Comparison of ENCODE assay signal across 8 mouse cellular contexts in the genomic region with DNA sequence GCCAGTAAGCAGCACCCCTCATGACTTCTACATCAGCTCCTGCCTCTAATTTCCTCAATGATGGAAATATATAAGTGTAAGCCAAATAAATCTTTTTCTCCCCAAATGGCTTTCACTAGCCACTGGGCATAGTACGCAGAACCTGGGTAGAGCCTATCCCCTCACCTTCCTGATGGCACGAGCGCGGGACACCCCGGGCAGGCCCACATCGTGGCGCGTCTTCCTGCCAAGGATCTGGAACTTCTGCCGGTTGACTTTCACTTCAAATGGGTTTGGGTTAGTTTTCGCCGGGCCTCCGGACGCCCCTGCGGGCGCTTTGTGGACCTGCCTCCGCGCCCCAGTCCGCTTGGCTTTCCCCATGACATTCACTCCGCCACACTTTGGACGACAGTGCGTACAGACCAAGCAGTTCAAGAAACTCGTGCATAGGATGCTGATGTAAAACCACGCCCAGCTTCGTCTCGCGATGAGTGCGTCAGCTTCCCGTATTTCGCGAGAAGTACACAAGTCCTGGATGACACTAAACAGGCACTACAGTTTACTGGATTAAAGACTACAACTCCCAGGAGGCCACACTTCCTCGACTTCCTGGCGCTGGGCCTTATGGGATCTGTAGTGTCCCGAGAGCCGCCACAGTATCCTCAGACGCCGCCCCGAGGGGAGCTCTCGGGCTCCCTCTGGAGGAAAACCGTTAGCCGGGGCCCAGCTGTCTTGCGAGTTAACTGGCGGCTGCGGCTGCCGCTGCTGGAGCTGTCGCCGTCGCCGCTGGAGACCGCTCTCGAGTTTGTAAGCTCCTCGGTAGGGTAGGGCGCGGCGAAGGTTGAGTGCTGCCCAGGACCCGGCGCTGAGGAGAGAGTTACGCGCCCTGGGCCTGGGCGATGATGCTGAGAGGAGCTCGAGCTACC. TPM values are rescaled to one million over a fixed set of nuclear protein-coding genes. Genes with fewer than 3 reads are reported as not detected.
DNase-seq lines count a peak whose midpoint lies in the region; ATAC-seq lines count a peak whose summit lies in the region.

A gene (minus strand): TSS at position 463 of the 905 bp plus-strand sequence.
A gene (plus strand): TSS at position 694 of the 905 bp plus-strand sequence.

- peak within 1 kb of the TSS; percentile 67 for H3K4me3 ChIP-seq in hindbrain, embryonic 12.5 days

- ATAC-seq in hindbrain, embryonic 12.5 days (ENCODE audit: low FRiP score) = peak; percentile 100

- H3K4me1 ChIP-seq in hindbrain, embryonic 12.5 days = peaks cover 12% of the 10 kb centered on the region

- DNase-seq in NIH3T3 (ENCODE audit: low read depth) = peak; percentile 100
- peak; percentile 100 for DNase-seq in cerebellum, postnatal 10 days
- DNase-seq in frontal cortex, postnatal 10 days (ENCODE audit: low spot score in 2 of 2) = peak; percentile 98 to 99
- peak; percentile 99 to 100 for DNase-seq in layer of hippocampus, postnatal 14 days (ENCODE audit: low spot score in 2 of 2)
- DNase-seq in lung, postnatal 14 days = peak; percentile 99
- DNase-seq in retina, adult 2 months (ENCODE audit: low read depth, low spot score) = peak; percentile 98
- DNase-seq in thymus, postnatal 36 days = peak; percentile 98 to 99

- H3K9me3 ChIP-seq in hindbrain, embryonic 12.5 days (replicated peaks) = no peaks in the 10 kb centered on the region

- no peaks in the 10 kb centered on the region for H3K27me3 ChIP-seq in hindbrain, embryonic 12.5 days

- WGBS in hindbrain, embryonic 12.5 days = under 1% methylated on average over 60 of the region's 60 CpGs

- H3K9ac ChIP-seq in hindbrain, embryonic 12.5 days = peak within 1 kb of the TSS; percentile 67

- peak within 1 kb of the TSS; percentile 75 for H3K27ac ChIP-seq in hindbrain, embryonic 12.5 days

- peak within 1 kb of the TSS; percentile 76 for H3K4me2 ChIP-seq in hindbrain, embryonic 12.5 days (replicated peaks)

- H3K36me3 ChIP-seq in hindbrain, embryonic 12.5 days = peaks cover 18% of the 10 kb centered on the region

RNA-seq across cellular contexts. Expression of the first gene that starts in this region (rescaled TPM):
- 25.1 and 26.0 TPM in 2 replicates for polyA plus RNA-seq in hindbrain, embryonic 12.5 days (2016; fragmentation: Nextera tagmentation; extraction: Ambion mirVana)
- total RNA-seq in layer of hippocampus, postnatal 14 days (2021) = 10 to 100 TPM; 13.8 to 15.4 TPM

RNA-seq across cellular contexts. Expression of the second gene that starts in this region (rescaled TPM):
- polyA plus RNA-seq in hindbrain, embryonic 12.5 days (2016; fragmentation: Nextera tagmentation; extraction: Ambion mirVana) = 2.8 TPM in 2 replicates
- total RNA-seq in layer of hippocampus, postnatal 14 days (2021) = 1 to 10 TPM; 5.3 to 6.5 TPM

Comparison
In these comparisons a context has a peak if more than half of its experiments do, and no peak if none do; other contexts are left out.
1. Peak in every context shown above with its lines: DNase-seq, ATAC-seq, H3K4me3 ChIP-seq and H3K27ac ChIP-seq.